Mouse (Mus musculus): Measurements from ENCODE around the gene Krt6a.

DNA sequence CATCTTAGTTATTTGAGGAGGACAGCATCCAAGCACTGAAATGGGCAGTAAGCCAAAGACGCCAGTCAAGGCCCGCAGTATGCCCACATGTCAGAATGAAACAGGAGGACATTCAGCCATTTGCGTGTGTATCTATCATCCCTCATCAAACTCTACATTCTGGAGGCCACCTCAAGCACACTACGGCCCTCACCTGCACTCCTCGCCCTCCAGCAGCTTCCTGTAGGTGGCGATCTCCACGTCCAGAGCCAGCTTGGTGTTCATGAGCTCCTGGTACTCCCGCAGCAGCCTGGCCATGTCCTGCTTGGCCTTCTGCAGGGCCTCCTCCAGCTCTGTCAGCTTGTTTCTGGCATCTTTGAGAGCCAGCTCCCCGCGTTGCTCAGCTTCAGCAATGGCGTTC, 14.6 kb upstream of the Krt6a start:
- peak; percentile 16; the same call in 1 of the 2 replicates for TF ChIP-seq CTCF (IDR thresholded peaks at IDR 0.05; ENCODE audit: borderline replicate concordance, insufficient read depth, low read depth, low read length)
- TF ChIP-seq POLR2A (IDR thresholded peaks at IDR 0.05; ENCODE audit: borderline replicate concordance, insufficient read depth, low read length) = no peak
